Mouse (Mus musculus): ENCODE results near the gene Pde4d.

The Pde4d gene

DNA sequence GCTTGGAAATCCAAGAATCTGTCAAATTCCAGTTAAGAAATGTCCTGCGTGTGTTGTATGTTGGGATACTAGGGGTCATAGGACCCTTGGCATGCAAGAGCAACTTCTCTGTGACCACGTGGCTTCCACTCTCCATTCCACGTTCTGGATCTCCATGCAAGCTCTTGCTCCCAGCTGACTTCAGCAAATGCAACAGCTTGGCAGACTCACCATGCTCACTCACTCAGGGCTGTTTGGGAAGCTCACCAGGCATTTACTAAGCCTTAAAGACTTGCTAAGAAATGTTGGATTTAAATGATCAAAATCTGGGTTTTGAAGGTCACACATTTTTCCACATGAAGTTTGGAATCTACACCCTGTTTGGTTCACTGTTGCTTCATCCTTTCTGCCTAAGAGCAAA lies 1552.3 kb downstream of the Pde4d start:
- DNase-seq: no peak
